Mouse (Mus musculus) heart, embryonic 15.5 days (tissue): ENCODE results near the gene Haghl. TPM values are rescaled to one million over a fixed set of nuclear protein-coding genes. Genes with fewer than 3 reads are reported as not detected.
"Not testable (repeated sequence)": the region's sequence is repeated elsewhere in the genome, so short reads cannot be mapped to it uniquely, and the experiment has no call there.

Source experiments
- ATAC-seq: fragments of 200-750 bp; cut with Nextera tagmentation; replicated peaks from 2 replicates; pipeline ENCODE4 v1.8.0; 2017; ENCODE audit warnings: low read depth, moderate TSS enrichment; ENCODE audit not compliant: insufficient number of reproducible peaks, insufficient read depth, low FRiP score
- H3K27ac ChIP-seq: fragments of 300-500 bp; sonication (generic); 2 replicates; pipeline ENCODE4 v1.5.1; 2015; ENCODE audit warnings: mild to moderate bottlenecking, inconsistent platforms
- H3K27me3 ChIP-seq: fragments of 300-500 bp; sonication (generic); 2 replicates; pipeline ENCODE4 v1.6.1; 2015; ENCODE audit warnings: inconsistent platforms
- H3K36me3 ChIP-seq: fragments of 300-500 bp; sonication (generic); 2 replicates; pipeline ENCODE4 v1.6.1; 2015; ENCODE audit warnings: mild to moderate bottlenecking, inconsistent platforms
- H3K4me1 ChIP-seq: fragments of 300-500 bp; sonication (generic); replicated peaks from 2 replicates; pipeline ENCODE4 v1.6.1; 2015; ENCODE audit warnings: inconsistent platforms
- H3K4me2 ChIP-seq: fragments of 300-500 bp; sonication (generic); 2 replicates; pipeline ENCODE4 v1.6.1; 2015; ENCODE audit warnings: inconsistent platforms, mild to moderate bottlenecking, moderate library complexity
- H3K4me3 ChIP-seq: fragments of 300-500 bp; sonication (generic); 2 replicates; pipeline ENCODE4 v1.5.1; 2015; ENCODE audit warnings: mild to moderate bottlenecking, inconsistent platforms
- H3K9ac ChIP-seq: fragments of 300-500 bp; sonication (generic); 2 replicates; pipeline ENCODE4 v1.6.1; 2015; ENCODE audit warnings: mild to moderate bottlenecking, inconsistent platforms
- H3K9me3 ChIP-seq: fragments of 300-500 bp; sonication (generic); replicated peaks from 2 replicates; pipeline ENCODE4 v1.6.1; 2016; ENCODE audit warnings: inconsistent platforms
- WGBS: fragments of 180-500 bp; shearing (Covaris S2); methylation state at CpG from one replicate; pipeline ENCODE4 v1.1.7; 2015; ENCODE audit warnings: mixed read lengths; 5-methylcytosine and 5-hydroxymethylcytosine counted together
- polyA plus RNA-seq: library from polyadenylated mRNA; unstranded; fragments of >200 nt; fragmentation: Nextera tagmentation; extraction: Ambion mirVana; gene quantifications from 2 replicates; pipeline ENCODE4 v1.2.1, GENCODE M21; 2015

Haghl gene
- polyA plus RNA-seq, 1 experiment from 2014 or later = 44.7 TPM

GRCm38 (mm10) chr17:25813471-25813870 is 28.0 kb upstream of the Haghl start:
- H3K9me3 ChIP-seq = no peaks in the 10 kb centered on the region
- H3K4me1 ChIP-seq = peaks cover 17% of the 10 kb centered on the region
- H3K9ac ChIP-seq = no peak overlapping the region
- no peak overlapping the region for H3K4me3 ChIP-seq
- WGBS = 2% methylated on average over 20 of the region's 20 CpGs
- no peaks in the 10 kb centered on the region for H3K36me3 ChIP-seq
- H3K27me3 ChIP-seq = peaks cover 93% of the 10 kb centered on the region
- H3K4me2 ChIP-seq = no peak overlapping the region
- no peak overlapping the region for H3K27ac ChIP-seq
- ATAC-seq = 0 out of 2 replicates have a peak, but pooled peaks have one; percentile 30

GRCm38 (mm10) chr17:25810890-25811289 is 25.4 kb upstream of the Haghl start:
- H3K27me3 ChIP-seq = peaks cover 74% of the 10 kb centered on the region
- no peak for ATAC-seq
- 76% methylated on average over 4 of the region's 4 CpGs for WGBS

GRCm38 (mm10) chr17:25809606-25810340 is 24.3 kb upstream of the Haghl start:
- Histone ChIP-seq H3K4me3 (peak overlapping the region; percentile 62), H3K27me3 (peaks cover 67% of the 10 kb centered on the region), H3K9me3 (no peaks in the 10 kb centered on the region), H3K9ac (peak overlapping the region; percentile 40), H3K4me1 (peaks cover 22% of the 10 kb centered on the region), H3K4me2 (peak overlapping the region; percentile 96), H3K36me3 (no peaks in the 10 kb centered on the region), H3K27ac (no peak overlapping the region)
- no peak for ATAC-seq
- 9% methylated on average over 24 of the region's 25 CpGs for WGBS

More at GRCm38 (mm10) chr17:25810890-25811289, 25.4 kb upstream of the Haghl start:
- Histone ChIP-seq H3K4me3 (no peak overlapping the region), H3K9me3 (no peaks in the 10 kb centered on the region), H3K4me2 (no peak overlapping the region), H3K9ac (no peak overlapping the region), H3K27ac (no peak overlapping the region), H3K36me3 (no peaks in the 10 kb centered on the region), H3K4me1 (peaks cover 22% of the 10 kb centered on the region)

GRCm38 (mm10) chr17:25808789-25809605 is 23.5 kb upstream of the Haghl start, which contains the start of gene Fbxl16:
Gene Fbxl16 (plus strand): TSS chr17:25809085.
- no peak within 1 kb of the TSS for H3K27ac ChIP-seq
- H3K4me2 ChIP-seq = peak within 1 kb of the TSS; percentile 96
- peak within 1 kb of the TSS; percentile 40 for H3K9ac ChIP-seq
- no peaks in the 10 kb centered on the region for H3K9me3 ChIP-seq
- no peaks in the 10 kb centered on the region for H3K36me3 ChIP-seq
- H3K4me3 ChIP-seq = peak within 1 kb of the TSS; percentile 62
- H3K27me3 ChIP-seq = peaks cover 64% of the 10 kb centered on the region
- under 1% methylated on average over 90 of the region's 100 CpGs for WGBS
- ATAC-seq = peak; percentile 77
- peaks cover 22% of the 10 kb centered on the region for H3K4me1 ChIP-seq

GRCm38 (mm10) chr17:25808028-25808427 is 22.6 kb upstream of the Haghl start:
- H3K9ac ChIP-seq = 0 out of 2 replicates have a peak overlapping the region, but pooled peaks have one; percentile 40
- peaks cover 56% of the 10 kb centered on the region for H3K27me3 ChIP-seq
- ATAC-seq = no peak

GRCm38 (mm10) chr17:25807452-25807851 is 22.0 kb upstream of the Haghl start:
- H3K9me3 ChIP-seq, ATAC-seq, H3K4me3 ChIP-seq, H3K36me3 ChIP-seq, H3K9ac ChIP-seq, H3K4me2 ChIP-seq, H3K27ac ChIP-seq: not testable (repeated sequence)
- Histone ChIP-seq H3K27me3 (peaks cover 54% of the 10 kb centered on the region), H3K4me1 (peaks cover 27% of the 10 kb centered on the region)
- 45% methylated on average over 2 of the region's 2 CpGs for WGBS

More at GRCm38 (mm10) chr17:25808028-25808427, 22.6 kb upstream of the Haghl start:
- Histone ChIP-seq H3K4me3 (peak overlapping the region; percentile 62), H3K4me1 (peaks cover 21% of the 10 kb centered on the region), H3K36me3 (no peaks in the 10 kb centered on the region), H3K4me2 (peak overlapping the region; percentile 96), H3K9me3 (no peaks in the 10 kb centered on the region), H3K27ac (no peak overlapping the region)
- WGBS = 42% methylated on average over 5 of the region's 5 CpGs

- Histone ChIP-seq H3K27me3 (peaks cover 49% of the 10 kb centered on the region), H3K27ac (no peak overlapping the region), H3K9ac (no peak overlapping the region), H3K4me3 (no peak overlapping the region), H3K4me2 (no peak overlapping the region), H3K9me3 (no peaks in the 10 kb centered on the region), H3K4me1 (peaks cover 27% of the 10 kb centered on the region), H3K36me3 (no peaks in the 10 kb centered on the region)
- WGBS = 86% methylated on average over 4 of the region's 4 CpGs
- no peak for ATAC-seq
Measured at GRCm38 (mm10) chr17:25806507-25806906, 21.0 kb upstream of the Haghl start.

GRCm38 (mm10) chr17:25802825-25803517 is 17.5 kb upstream of the Haghl start:
- ATAC-seq = peak; percentile 82
- H3K4me2 ChIP-seq = peak overlapping the region; percentile 27; the same call in 1 of the 2 replicates
- H3K27me3 ChIP-seq = peaks cover 17% of the 10 kb centered on the region
- 7% methylated on average over 10 of the region's 10 CpGs for WGBS
- no peak overlapping the region for H3K9ac ChIP-seq
- H3K36me3 ChIP-seq = no peaks in the 10 kb centered on the region
- peaks cover 9% of the 10 kb centered on the region for H3K4me1 ChIP-seq
- no peak overlapping the region for H3K27ac ChIP-seq
- no peak overlapping the region for H3K4me3 ChIP-seq
- no peaks in the 10 kb centered on the region for H3K9me3 ChIP-seq

GRCm38 (mm10) chr17:25801029-25801428 is 15.6 kb upstream of the Haghl start:
- no peaks in the 10 kb centered on the region for H3K9me3 ChIP-seq
- peaks cover 15% of the 10 kb centered on the region for H3K27me3 ChIP-seq
- 5% methylated on average over 6 of the region's 6 CpGs for WGBS
- no peak for ATAC-seq
- no peaks in the 10 kb centered on the region for H3K36me3 ChIP-seq
- H3K4me2 ChIP-seq = no peak overlapping the region
- no peak overlapping the region for H3K27ac ChIP-seq
- peaks cover 14% of the 10 kb centered on the region for H3K4me1 ChIP-seq
- H3K4me3 ChIP-seq = no peak overlapping the region
- H3K9ac ChIP-seq = no peak overlapping the region

GRCm38 (mm10) chr17:25796951-25797369 is 11.5 kb upstream of the Haghl start, which contains the start of gene Metrn:
Gene Metrn (minus strand): TSS chr17:25797136.
- H3K9me3 ChIP-seq = no peaks in the 10 kb centered on the region
- H3K27ac ChIP-seq = no peak within 1 kb of the TSS
- peaks cover 5% of the 10 kb centered on the region for H3K27me3 ChIP-seq
- peak within 1 kb of the TSS; percentile 82 for H3K4me2 ChIP-seq
- no peaks in the 10 kb centered on the region for H3K36me3 ChIP-seq
- 0% methylated on average over 35 of the region's 35 CpGs for WGBS
- peak within 1 kb of the TSS; percentile 65 for H3K9ac ChIP-seq
- peak within 1 kb of the TSS; percentile 69 for H3K4me3 ChIP-seq
- peak; percentile 78 for ATAC-seq
- peaks cover 31% of the 10 kb centered on the region for H3K4me1 ChIP-seq
